Mouse (Mus musculus) fat pad, adult 2 months (tissue): ENCODE results near the gene Pdcd1lg2.

Experiments used
- DNase-seq: peaks from one replicate; pipeline ENCODE4 v3.0.0-alpha.2; 2011; ENCODE audit warnings: low read depth, low spot score; ENCODE audit errors: extremely low read depth

Pdcd1lg2 gene

DNA sequence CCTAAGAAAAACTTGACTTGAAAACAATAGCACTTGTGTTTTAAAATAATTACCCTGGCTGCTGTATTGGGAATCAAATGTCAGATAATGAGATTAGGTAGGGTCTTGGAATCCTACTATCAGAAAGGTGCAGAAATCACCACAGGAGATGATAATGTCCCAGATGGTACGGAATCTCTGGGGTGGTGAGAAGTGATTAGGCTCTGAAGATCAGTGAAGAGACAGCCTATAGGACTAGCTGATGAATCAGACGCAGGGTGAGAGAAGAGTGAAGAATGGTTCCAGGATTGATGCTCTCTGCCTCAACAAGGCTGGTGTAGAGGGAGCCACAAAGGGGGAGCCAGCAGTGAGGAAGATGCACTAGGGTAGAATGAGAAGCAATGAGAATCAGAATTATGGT, 6.5 kb downstream of the Pdcd1lg2 start:
- no peak for DNase-seq

DNA sequence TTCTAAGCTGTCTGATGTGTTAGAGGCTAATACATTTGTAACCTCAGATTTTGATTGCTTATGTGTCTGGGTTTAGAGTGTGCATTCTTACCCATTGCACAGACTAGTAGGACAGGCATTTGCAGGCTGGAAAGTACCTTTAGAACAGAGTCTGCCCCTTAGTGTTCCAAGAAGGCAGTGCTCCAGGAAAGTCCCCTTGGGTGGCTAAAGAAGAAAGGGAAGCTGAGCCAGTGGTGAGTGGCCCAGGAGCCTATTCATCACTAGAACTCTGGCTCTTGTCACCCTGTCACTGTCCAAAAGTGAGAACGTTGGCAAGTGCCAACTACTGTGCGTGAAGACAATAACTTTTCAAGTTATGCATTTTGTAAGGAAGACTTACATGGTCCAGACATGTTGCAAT, 7.2 kb downstream of the Pdcd1lg2 start:
- DNase-seq = no peak

- no peak for DNase-seq
Measured at GRCm38 (mm10) chr19:29418661-29419115, 8.0 kb downstream of the Pdcd1lg2 start.

GRCm38 (mm10) chr19:29419506-29419905, 8.8 kb downstream of the Pdcd1lg2 start:
- DNase-seq = no peak

- DNase-seq = no peak
Measured at GRCm38 (mm10) chr19:29419946-29420345, 9.2 kb downstream of the Pdcd1lg2 start.

GRCm38 (mm10) chr19:29420397-29420796, 9.7 kb downstream of the Pdcd1lg2 start:
- DNase-seq = no peak

GRCm38 (mm10) chr19:29422013-29422645, 11.4 kb downstream of the Pdcd1lg2 start:
- DNase-seq = no peak

GRCm38 (mm10) chr19:29422796-29423195, 12.1 kb downstream of the Pdcd1lg2 start:
- DNase-seq = no peak

DNA sequence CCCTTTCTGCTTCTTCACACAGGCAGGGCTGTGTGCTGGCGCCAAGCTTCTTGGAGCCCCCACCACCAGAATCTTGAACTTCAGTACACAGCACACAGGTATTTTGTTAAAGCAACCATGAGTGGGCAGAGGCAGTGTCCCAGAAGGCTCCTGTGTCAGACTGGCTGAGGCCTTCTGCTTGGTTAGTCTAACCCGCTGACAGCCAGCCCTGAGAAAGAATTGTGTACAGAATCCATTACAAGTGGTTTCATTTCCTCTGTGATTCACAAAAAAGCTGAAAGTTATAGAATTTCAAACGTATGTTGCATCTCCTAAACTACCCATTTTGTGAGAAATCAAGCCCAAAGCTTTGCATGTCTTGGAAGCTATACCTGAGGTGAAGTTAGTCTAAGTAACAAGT, 19.8 kb downstream of the Pdcd1lg2 start:
- DNase-seq = no peak

GRCm38 (mm10) chr19:29430953-29431352, 20.2 kb downstream of the Pdcd1lg2 start:
- no peak for DNase-seq

GRCm38 (mm10) chr19:29436793-29437479, 26.2 kb downstream of the Pdcd1lg2 start:
- no peak for DNase-seq

GRCm38 (mm10) chr19:29437849-29438248, 27.1 kb downstream of the Pdcd1lg2 start:
- DNase-seq = no peak

GRCm38 (mm10) chr19:29439242-29439641, 28.5 kb downstream of the Pdcd1lg2 start:
- no peak for DNase-seq

DNA sequence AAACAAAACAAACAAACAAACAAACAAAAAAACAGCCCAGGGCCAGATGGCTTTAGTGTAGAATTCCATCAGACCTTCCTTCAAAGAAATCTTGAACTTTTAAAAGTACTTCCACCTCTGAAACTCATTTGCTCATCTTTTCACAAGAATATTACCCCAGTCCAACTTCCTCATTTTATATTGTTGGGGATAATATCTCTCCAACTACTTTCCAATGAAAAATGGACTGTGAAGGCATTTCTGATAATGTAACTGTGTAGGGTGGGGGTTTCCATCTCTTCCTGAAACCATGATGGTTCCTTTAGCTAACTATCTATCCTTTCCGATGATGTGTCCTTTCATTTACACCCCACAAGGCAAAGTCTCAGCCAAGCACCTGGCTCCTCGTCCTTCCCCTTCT, 31.8 kb downstream of the Pdcd1lg2 start:
- no peak for DNase-seq

DNA sequence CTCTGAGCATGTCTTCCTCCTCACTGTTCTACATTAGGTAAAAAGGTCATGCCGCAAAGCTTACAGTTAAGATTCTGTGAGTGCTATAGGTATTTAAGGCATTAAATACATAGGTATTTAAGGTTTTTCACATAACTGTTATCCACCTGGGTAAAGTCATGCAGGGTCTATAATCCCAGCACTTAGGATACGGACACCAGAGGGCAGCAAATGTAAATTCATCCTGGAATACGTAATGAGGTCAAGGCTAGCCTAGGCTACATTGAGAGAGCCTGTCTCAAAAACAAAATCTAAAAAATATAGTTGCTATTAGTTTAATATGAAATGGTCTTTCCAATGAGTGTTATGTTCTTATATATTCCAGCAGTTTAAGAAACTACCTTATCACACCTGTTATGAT, 33.6 kb downstream of the Pdcd1lg2 start:
- no peak for DNase-seq

GRCm38 (mm10) chr19:29448373-29448772, 37.7 kb downstream of the Pdcd1lg2 start:
- no peak for DNase-seq

DNA sequence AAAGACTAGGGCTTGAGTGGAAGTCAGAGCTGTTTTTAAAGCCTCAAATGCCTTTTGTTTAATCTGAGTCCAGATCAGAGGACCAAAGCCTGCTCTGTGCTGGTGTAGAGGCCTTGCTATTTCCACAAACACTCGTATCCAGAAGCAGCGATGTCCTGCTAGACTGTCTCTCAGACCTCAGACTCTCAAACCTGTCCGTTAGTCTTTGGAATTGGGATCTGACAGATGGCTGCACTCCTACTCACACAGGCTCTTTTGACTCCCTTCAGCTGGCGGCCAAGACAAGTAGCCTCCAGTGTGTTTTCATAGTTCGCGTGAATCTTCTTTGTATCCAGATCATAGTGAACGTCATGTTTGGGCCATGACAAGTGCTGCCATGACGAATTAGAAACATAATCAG, 39.7 kb downstream of the Pdcd1lg2 start:
- no peak for DNase-seq

GRCm38 (mm10) chr19:29454141-29454601, 43.5 kb downstream of the Pdcd1lg2 start:
- DNase-seq = no peak

GRCm38 (mm10) chr19:29455156-29455555, 44.4 kb downstream of the Pdcd1lg2 start:
- DNase-seq = no peak

DNA sequence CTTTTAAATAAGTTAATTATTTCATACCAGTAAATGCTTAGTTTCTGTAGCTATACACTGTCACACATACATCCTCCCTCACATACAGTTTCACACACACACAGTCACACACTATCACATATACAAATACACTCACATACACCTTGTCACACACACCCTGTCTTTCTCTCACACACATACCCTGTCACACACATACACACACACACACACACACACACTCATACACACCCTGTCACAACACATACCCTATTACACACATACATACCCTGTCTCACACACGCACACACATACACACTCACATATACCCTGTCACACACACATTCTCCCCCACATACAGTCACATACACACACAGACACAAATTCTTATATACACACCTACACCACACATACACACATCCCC, 47.3 kb downstream of the Pdcd1lg2 start:
- DNase-seq = no peak

DNA sequence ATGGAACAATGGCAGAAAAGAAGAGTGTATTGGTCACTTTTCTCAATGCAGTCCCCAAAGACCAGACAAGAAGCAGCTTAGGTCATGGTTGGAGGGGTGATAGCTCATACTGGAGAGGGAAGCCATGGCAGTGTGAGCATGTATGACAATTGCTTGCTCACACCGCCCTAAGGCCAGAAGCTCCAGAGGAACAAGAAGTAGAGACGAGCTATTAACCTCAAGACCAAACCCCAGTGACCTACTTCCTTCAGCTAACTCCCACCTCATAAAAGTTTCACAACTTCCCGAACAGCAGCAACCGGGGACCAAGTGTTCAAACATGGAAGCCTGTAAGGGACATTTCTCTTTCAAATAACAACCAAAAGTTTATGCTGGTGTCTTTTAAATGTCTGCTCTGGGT, 51.7 kb downstream of the Pdcd1lg2 start:
- DNase-seq = no peak

DNA sequence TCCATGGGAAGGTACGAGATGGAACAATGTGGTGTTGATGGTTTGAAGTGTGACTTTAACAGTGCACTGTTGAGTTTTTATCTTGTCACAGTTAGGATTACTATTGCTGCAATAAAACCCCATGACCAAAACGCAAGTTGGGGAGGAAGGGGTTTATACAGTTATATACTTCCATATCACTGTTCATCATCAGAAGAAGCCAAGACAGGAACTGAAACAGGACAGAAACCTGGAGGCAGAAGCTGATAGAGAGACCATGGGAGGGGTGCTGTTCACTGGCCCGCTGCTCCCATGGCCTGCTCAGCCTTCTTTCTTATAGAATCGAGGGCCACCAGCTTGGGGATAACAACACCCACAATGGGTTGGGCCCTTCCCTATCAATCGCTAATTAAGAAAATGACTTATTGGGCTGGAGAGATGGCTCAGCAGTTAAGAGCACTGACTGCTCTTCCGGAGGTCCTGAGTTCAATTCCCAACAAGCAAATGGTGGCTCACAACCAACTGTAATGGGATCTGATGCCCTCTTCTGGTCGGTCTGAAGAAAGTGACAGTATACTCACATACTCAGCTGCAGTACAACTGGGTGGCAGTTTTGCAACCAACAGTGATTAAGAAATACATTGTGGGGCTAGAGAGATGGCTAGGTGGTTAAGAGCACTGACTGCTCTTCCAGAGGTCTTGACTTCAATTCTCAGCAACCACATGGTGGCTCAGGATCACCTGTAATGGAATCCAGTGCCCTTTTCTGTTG, 53.1 kb downstream of the Pdcd1lg2 start:
- DNase-seq = no peak
